Mouse (Mus musculus): Measurements from ENCODE around the gene Atp5l.

- TF ChIP-seq POLR2A (IDR thresholded peaks at IDR 0.05; ENCODE audit: control insufficient read depth, low read depth, low read length) (peak; percentile 79), CTCF (IDR thresholded peaks at IDR 0.05; ENCODE audit: control insufficient read depth, insufficient read depth, insufficient replicate concordance, low read depth, low read length) (no peak)
Observed at GRCm38 (mm10) chr9:44920374-44921122, at the start of gene Atp5l.
